Mouse (Mus musculus) left cerebral cortex, adult 2 months (tissue): ENCODE results near the gene Zfp329. TPM values are rescaled to one million over a fixed set of nuclear protein-coding genes. Genes with fewer than 3 reads are reported as not detected.

ENCODE experiments used
- DNase-seq, 2 experiments: peaks; one replicate each; pipeline ENCODE4 v3.0.0; 2021 to 2022; ENCODE audit warnings: low spot score in 2 of 2, mixed read lengths in 1 of 2; ENCODE audit errors: extremely low spot score in 1 of 2
- H3K27ac ChIP-seq: fragments of 200-600 bp; 2 replicates; pipeline ENCODE4 v1.8.1; 2022
- H3K4me3 ChIP-seq: fragments of 200-600 bp; 2 replicates; pipeline ENCODE4 v1.8.1; 2022
- CTCF ChIP-seq: fragments of 200-600 bp; IDR thresholded peaks from 2 replicates; pipeline ENCODE4 v1.8.1; 2022; ENCODE audit warnings: antibody characterized with exemption, mild to moderate bottlenecking, moderate library complexity
- intact Hi-C: fragments of 180-260 bp; cut with DNase I; formaldehyde crosslinking; loops from one replicate; pipeline ENCODE4 v1.15.1; 2025
- total RNA-seq, 2 experiments: library from RNA; stranded (reverse); gene quantifications; 2 replicates each; pipeline ENCODE4 v1.2.3; 2021

The Zfp329 gene
- total RNA-seq, 2 experiments from 2014 or later = 22.9 to 24.6 TPM

DNA sequence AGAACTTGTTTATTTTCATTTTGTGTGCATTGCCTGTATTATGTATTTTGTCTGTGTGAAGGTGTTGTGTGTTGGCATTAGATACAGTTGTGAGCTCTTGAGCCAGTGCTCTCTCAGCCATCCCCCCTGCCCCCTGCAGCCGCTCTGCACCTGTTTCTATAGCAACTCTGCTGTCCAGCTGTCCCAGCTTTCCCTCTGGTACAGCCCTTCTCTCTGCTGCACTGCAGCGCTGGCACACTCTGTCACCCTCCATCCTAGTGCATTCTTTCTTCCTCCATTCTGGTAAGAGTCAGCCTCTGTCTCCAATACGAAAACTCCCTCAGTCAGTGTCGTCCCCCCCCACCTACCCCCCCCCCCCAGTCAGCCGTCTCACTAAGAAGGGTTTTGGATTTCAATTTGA, 30.6 kb downstream of the Zfp329 start:
- DNase-seq = peak in 1 of 2 experiments; percentile 8
- Histone ChIP-seq H3K4me3 (no peak overlapping the region), H3K27ac (no peak overlapping the region)
- TF ChIP-seq CTCF = no peak
- intact Hi-C loops = no loop called here

DNA sequence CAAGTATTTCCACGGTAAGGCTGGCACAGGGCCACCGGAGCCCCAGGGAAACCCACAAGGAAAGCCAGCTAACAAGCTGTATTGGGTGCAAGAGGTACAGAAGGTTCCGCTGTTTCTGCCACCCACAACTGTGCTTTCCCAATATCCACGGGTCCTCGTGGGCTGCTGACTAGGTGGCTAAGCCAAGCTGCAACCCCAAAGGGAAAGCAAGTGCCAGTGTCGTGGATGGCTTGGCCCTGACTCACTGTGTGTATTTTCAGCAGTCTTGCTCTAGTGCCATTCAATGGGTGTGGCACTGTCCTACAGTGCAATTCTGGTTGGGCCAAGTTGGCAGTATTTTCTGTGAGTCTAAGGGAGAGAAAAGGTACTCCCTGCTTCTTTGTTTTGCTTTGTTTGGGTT, 31.3 kb downstream of the Zfp329 start:
- DNase-seq = no peak
- H3K27ac ChIP-seq = no peak overlapping the region
- no peak for TF ChIP-seq CTCF
- intact Hi-C loops = no loop called here
- no peak overlapping the region for H3K4me3 ChIP-seq

DNA sequence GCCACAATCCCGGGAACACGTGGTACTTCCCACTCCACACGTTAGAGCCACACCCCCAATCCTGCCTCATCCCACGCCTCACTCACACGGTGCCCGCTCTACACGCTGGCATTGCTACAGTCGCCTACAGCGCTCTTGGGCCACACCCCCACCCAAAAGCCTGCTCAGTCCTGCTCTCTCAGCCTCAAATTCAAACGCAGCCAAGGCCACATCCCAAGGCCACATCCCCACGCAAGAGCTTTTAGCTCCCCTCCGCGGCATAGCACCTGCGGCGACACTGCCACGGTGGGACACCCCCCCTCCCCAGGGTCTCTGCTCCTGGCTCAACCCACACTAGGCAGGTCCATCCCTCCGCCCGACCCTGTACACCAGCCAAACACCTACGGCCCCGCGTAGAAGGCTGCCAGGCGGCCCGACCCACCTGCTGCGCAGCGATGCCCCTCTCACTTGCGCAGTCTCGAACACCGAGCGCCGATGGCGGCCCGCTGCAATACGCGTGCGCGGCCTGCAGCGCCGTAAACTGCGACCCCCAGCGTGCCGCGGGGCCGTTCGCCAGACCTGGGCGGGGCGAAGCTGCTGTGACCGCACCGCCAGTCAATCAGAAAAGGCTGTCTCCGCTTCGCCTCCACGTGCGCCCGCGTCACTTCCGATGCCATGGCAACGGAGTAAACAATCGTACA, 38.4 kb downstream of the Zfp329 start:
- Histone ChIP-seq H3K27ac (peak overlapping the region; percentile 62), H3K4me3 (peak overlapping the region; percentile 81)
- peak; percentile 86 to 89 for DNase-seq
- no peak for TF ChIP-seq CTCF
- intact Hi-C loops = loop anchor here (2.0 to 5.0 kb wide), 2 partner anchors 23 to 102 kb away; partner anchors contain the start of genes Zfp128 and Zscan18

DNA sequence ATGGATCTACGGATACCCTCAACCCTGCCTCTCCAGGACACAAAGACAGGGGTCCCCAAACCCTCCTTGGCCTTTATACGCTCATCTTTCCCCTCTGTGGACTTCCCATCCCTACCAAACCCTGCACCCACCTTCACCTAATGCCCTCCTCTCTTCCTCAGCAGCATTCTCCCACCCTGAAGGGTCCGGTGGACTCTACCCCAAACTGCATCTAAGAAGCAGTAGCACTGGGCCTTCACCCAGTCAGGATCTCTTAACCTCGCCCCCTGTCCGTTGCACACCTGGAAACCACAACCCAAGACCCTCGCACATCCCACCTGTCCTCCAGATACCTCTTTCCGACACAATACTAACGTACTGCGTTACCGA, 38.9 kb downstream of the Zfp329 start:
- no peak for TF ChIP-seq CTCF
- Histone ChIP-seq H3K4me3 (peak overlapping the region; percentile 81), H3K27ac (no peak overlapping the region)
- intact Hi-C loops = loop anchor here (2.0 to 10.0 kb wide), 4 partner anchors 23 to 355 kb away; partner anchors contain the start of genes Zfp110, Zfp128, Zfp551 and Zscan18
- DNase-seq = no peak

DNA sequence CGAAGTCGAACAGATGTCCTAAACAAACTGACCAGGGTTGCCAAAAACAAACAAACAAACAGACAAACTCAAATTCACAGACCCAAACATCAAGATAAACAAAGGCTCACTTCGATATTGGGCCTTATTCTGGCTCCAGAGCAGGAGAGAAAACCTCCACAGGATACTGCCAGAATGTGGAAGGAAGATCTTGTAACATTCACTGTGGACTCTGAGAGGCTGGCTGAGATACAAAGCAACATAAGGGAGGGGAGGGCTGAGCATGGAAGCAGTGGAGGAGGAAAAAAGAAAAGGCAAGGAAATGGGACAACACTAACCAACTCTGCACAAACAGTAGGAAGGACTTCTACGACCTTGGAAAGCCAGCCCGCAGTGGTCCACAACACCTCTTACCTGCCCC, 39.5 kb downstream of the Zfp329 start:
- TF ChIP-seq CTCF = no peak
- H3K4me3 ChIP-seq = peak overlapping the region; percentile 5; the same call in 1 of the 2 replicates

DNA sequence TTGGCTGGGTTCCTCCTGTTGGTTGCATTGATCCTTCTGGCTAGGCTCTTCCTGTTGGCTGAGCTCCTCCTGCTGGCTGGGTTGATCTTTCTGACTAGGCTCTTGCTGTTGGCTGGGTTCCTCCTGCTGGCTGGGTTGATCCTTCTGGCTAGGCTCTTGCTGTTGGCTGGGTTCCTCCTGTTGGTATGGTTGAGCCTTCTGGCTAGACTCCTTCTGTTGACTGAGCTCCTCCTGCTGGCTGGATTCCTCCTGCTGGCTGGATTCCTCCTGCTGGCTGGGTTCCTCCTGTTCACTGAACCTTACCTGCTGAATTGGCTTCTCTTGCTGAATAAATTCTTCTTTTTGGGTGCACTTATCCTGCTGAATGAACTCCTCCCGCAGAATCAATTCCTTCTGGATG, 44.1 kb downstream of the Zfp329 start:
- H3K4me3 ChIP-seq = no peak overlapping the region
- no peak overlapping the region for H3K27ac ChIP-seq
- TF ChIP-seq CTCF = no peak
- DNase-seq = peak; percentile 27 to 37
- intact Hi-C loops = loop anchor here (5.0 to 10.0 kb wide), 2 partner anchors 58 to 350 kb away; partner anchors contain the start of genes Zfp110 and Zfp551

More for the DNA sequence above, 39.5 kb downstream of the Zfp329 start:
- intact Hi-C loops = loop anchor here (5.0 to 10.0 kb wide), 2 partner anchors 53 to 354 kb away; partner anchors contain the start of genes Zfp110 and Zfp551
- DNase-seq = no peak
- no peak overlapping the region for H3K27ac ChIP-seq

DNA sequence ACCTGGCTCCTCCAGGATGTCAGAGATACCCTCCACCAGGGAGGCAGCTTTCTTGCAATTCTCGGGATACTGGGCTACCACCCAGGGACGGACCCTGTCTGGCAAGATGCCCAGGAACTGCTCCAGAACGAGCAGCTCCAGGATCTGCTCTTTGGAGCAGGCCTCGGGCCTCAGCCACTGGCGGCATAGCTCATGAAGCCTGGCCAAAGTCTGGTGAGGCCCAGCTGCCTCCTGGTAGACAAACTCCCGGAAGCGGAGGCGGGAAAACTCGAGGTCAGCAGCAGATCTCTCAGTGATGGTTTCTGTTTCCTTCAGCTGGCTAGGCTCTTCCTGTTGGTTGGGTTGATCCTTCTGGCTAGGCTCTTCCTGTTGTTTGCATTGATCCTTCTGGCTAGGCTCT, 44.5 kb downstream of the Zfp329 start:
- no peak for TF ChIP-seq CTCF
- Histone ChIP-seq H3K27ac (no peak overlapping the region), H3K4me3 (no peak overlapping the region)
- intact Hi-C loops = loop anchor here (10.0 kb wide), 1 partner anchor 349 kb away; the partner anchor contains the start of gene Zfp551
- DNase-seq = no peak

Other genes starting within 250 kb of the Zfp329 start
- gene Vmn2r53, start 210.1 kb downstream of the Zfp329 start, total RNA-seq = under 1 TPM; 0.05 TPM
- gene Vmn2r54, start 178.5 kb downstream of the Zfp329 start, total RNA-seq = not detected
- gene Vmn2r55, start 133.9 kb downstream of the Zfp329 start, total RNA-seq = not detected
- under 1 TPM in 1 of 2 experiments, not detected in 1; 0.07 TPM for gene Vmn2r56, start 83.9 kb downstream of the Zfp329 start, total RNA-seq
- gene Zscan18, start 15.2 kb downstream of the Zfp329 start, total RNA-seq = 10 to 100 TPM; 20.0 to 22.3 TPM
- gene Zfp110, start 15.9 kb upstream of the Zfp329 start, total RNA-seq = 10 to 100 TPM; 12.5 to 13.5 TPM
- gene Zfp128, start 62.3 kb upstream of the Zfp329 start, total RNA-seq = 1 to 10 TPM; 8.0 to 8.2 TPM
- gene Zscan22, start 79.0 kb upstream of the Zfp329 start, total RNA-seq = 10 to 100 TPM; 16.2 to 17.0 TPM
- gene Rps5, start 103.4 kb upstream of the Zfp329 start, total RNA-seq = 100 to 1,000 TPM; 374 to 377 TPM
- gene Rnf225, start 108.6 kb upstream of the Zfp329 start, total RNA-seq = 1 to 10 TPM; 1.1 to 1.2 TPM
- gene Zfp324, start 147.0 kb upstream of the Zfp329 start, total RNA-seq = 10 to 100 TPM; 11.0 TPM
- 1 to 10 TPM; 7.9 to 9.0 TPM for gene Zfp446, start 159.0 kb upstream of the Zfp329 start, total RNA-seq
- gene Slc27a5, start 179.3 kb upstream of the Zfp329 start, total RNA-seq = under 1 TPM in 1 of 2 experiments, not detected in 1; 0.44 TPM
- 100 to 1,000 TPM; 220 to 221 TPM for gene Trim28, start 180.3 kb upstream of the Zfp329 start, total RNA-seq
- gene Zbtb45, start 191.2 kb upstream of the Zfp329 start, total RNA-seq = 10 to 100 TPM; 34.0 to 35.8 TPM
- gene Chmp2a, start 215.9 kb upstream of the Zfp329 start, total RNA-seq = 100 to 1,000 TPM; 134 to 150 TPM
- gene Ube2m, start 219.4 kb upstream of the Zfp329 start, total RNA-seq = 100 to 1,000 TPM; 220 to 227 TPM
- gene Mzf1, start 235.9 kb upstream of the Zfp329 start, total RNA-seq = 10 to 100 TPM; 10.2 to 10.6 TPM